Mouse (Mus musculus) embryonic facial prominence, embryonic 14.5 days (tissue): Measurements from ENCODE around the gene Rhbdl2. TPM values are rescaled to one million over a fixed set of nuclear protein-coding genes. Genes with fewer than 3 reads are reported as not detected.
A peak's percentile ranks its signal among the peaks of the same experiment; 100 is the strongest.

ENCODE experiments used
- ATAC-seq: fragments of 200-750 bp; cut with Nextera tagmentation; 2 replicates; pipeline ENCODE4 v1.8.0; 2017; ENCODE audit warnings: low read depth, moderate number of reproducible peaks, moderate TSS enrichment
- DNase-seq: peaks from one replicate; pipeline ENCODE4 v3.0.0-alpha.2; 2015; ENCODE audit warnings: low spot score
- H3K27ac ChIP-seq: fragments of 300-500 bp; sonication (generic); replicated peaks from 2 replicates; pipeline ENCODE4 v1.5.1; 2014; ENCODE audit warnings: low read depth, mild to moderate bottlenecking, low read length, moderate library complexity
- H3K27me3 ChIP-seq: fragments of 300-500 bp; sonication (generic); replicated peaks from 2 replicates; pipeline ENCODE4 v1.6.1; 2014; ENCODE audit warnings: low read length; ENCODE audit not compliant: control insufficient read depth, insufficient read depth
- H3K36me3 ChIP-seq: fragments of 300-500 bp; sonication (generic); 2 replicates; pipeline ENCODE4 v1.6.1; 2014; ENCODE audit warnings: low read length, mixed read lengths; ENCODE audit not compliant: control insufficient read depth, insufficient read depth
- H3K4me1 ChIP-seq: fragments of 300-500 bp; sonication (generic); 2 replicates; pipeline ENCODE4 v1.6.1; 2014; ENCODE audit warnings: antibody characterized with exemption, low read length; ENCODE audit not compliant: control insufficient read depth, insufficient read depth
- H3K4me2 ChIP-seq: fragments of 300-500 bp; sonication (generic); 2 replicates; pipeline ENCODE4 v1.6.1; 2014; ENCODE audit warnings: low read depth, mild to moderate bottlenecking, low read length, moderate library complexity, mixed read lengths
- H3K4me3 ChIP-seq: fragments of 300-500 bp; sonication (generic); 2 replicates; pipeline ENCODE4 v1.5.1; 2014; ENCODE audit warnings: low read depth, mild to moderate bottlenecking, low read length
- H3K9ac ChIP-seq: fragments of 300-500 bp; sonication (generic); 2 replicates; pipeline ENCODE4 v1.6.1; 2014; ENCODE audit warnings: low read depth, mild to moderate bottlenecking, low read length, moderate library complexity, mixed read lengths
- H3K9me3 ChIP-seq: fragments of 300-500 bp; sonication (generic); 2 replicates; pipeline ENCODE4 v1.6.1; 2016; ENCODE audit warnings: low read length; ENCODE audit not compliant: control insufficient read depth
- WGBS: fragments of 180-500 bp; shearing (Covaris S2); extraction: QIAGEN DNeasy Blood & Tissue Kit; methylation state at CpG from one replicate; pipeline ENCODE4 v1.1.7; 2014; 5-methylcytosine and 5-hydroxymethylcytosine counted together
- polyA plus RNA-seq: library from polyadenylated mRNA; unstranded; fragments of >200 nt; fragmentation: Nextera tagmentation; extraction: Ambion mirVana; gene quantifications from 2 replicates; pipeline ENCODE4 v1.2.1, GENCODE M21; 2014

Rhbdl2 gene
- polyA plus RNA-seq, 1 experiment from 2014 or later = 4.7 TPM

GRCm38 (mm10) chr4:123797856-123798255, 10.2 kb downstream of the Rhbdl2 start:
- peak; percentile 89 for ATAC-seq

GRCm38 (mm10) chr4:123803642-123804041, 16.0 kb downstream of the Rhbdl2 start:
- Histone ChIP-seq H3K9me3 (no peaks in the 10 kb centered on the region), H3K4me1 (no peaks in the 10 kb centered on the region), H3K27me3 (no peaks in the 10 kb centered on the region), H3K27ac (no peak overlapping the region), H3K4me2 (no peak overlapping the region), H3K36me3 (no peaks in the 10 kb centered on the region), H3K4me3 (no peak overlapping the region), H3K9ac (no peak overlapping the region)
- ATAC-seq = no peak
- WGBS = 62% methylated on average over 6 of the region's 6 CpGs
- DNase-seq = no peak

More at GRCm38 (mm10) chr4:123797856-123798255, 10.2 kb downstream of the Rhbdl2 start:
- Histone ChIP-seq H3K4me3 (no peak overlapping the region), H3K4me1 (no peaks in the 10 kb centered on the region), H3K27ac (no peak overlapping the region), H3K9me3 (no peaks in the 10 kb centered on the region), H3K36me3 (no peaks in the 10 kb centered on the region), H3K27me3 (no peaks in the 10 kb centered on the region), H3K9ac (no peak overlapping the region), H3K4me2 (no peak overlapping the region)
- WGBS = 43% methylated on average over 7 of the region's 7 CpGs
- DNase-seq = peak; percentile 80

GRCm38 (mm10) chr4:123808304-123808703, 20.6 kb downstream of the Rhbdl2 start:
- WGBS = 86% methylated on average over 11 of the region's 11 CpGs

GRCm38 (mm10) chr4:123810475-123811295, 23.0 kb downstream of the Rhbdl2 start:
- ATAC-seq (no peak), DNase-seq (no peak)
- 78% methylated on average over 12 of the region's 12 CpGs for WGBS
- H3K27ac ChIP-seq = no peak overlapping the region
- no peak overlapping the region for H3K4me3 ChIP-seq
- H3K9me3 ChIP-seq = no peaks in the 10 kb centered on the region
- H3K9ac ChIP-seq = no peak overlapping the region
- H3K36me3 ChIP-seq = no peaks in the 10 kb centered on the region
- no peaks in the 10 kb centered on the region for H3K4me1 ChIP-seq
- H3K4me2 ChIP-seq = no peak overlapping the region
- no peaks in the 10 kb centered on the region for H3K27me3 ChIP-seq

More at GRCm38 (mm10) chr4:123808304-123808703, 20.6 kb downstream of the Rhbdl2 start:
- H3K27me3 ChIP-seq = no peaks in the 10 kb centered on the region
- no peak overlapping the region for H3K9ac ChIP-seq
- H3K27ac ChIP-seq = no peak overlapping the region
- H3K9me3 ChIP-seq = no peaks in the 10 kb centered on the region
- ATAC-seq = no peak
- no peak overlapping the region for H3K4me2 ChIP-seq
- no peaks in the 10 kb centered on the region for H3K4me1 ChIP-seq
- DNase-seq = no peak
- no peak overlapping the region for H3K4me3 ChIP-seq
- H3K36me3 ChIP-seq = no peaks in the 10 kb centered on the region

GRCm38 (mm10) chr4:123812525-123812924, 24.9 kb downstream of the Rhbdl2 start:
- Histone ChIP-seq H3K27ac (no peak overlapping the region), H3K4me3 (no peak overlapping the region), H3K4me2 (no peak overlapping the region), H3K36me3 (no peaks in the 10 kb centered on the region), H3K9me3 (no peaks in the 10 kb centered on the region), H3K4me1 (no peaks in the 10 kb centered on the region), H3K9ac (no peak overlapping the region), H3K27me3 (no peaks in the 10 kb centered on the region)
- ATAC-seq = no peak
- no peak for DNase-seq
- WGBS = 73% methylated on average over 3 of the region's 3 CpGs

- Histone ChIP-seq H3K4me3 (no peak overlapping the region), H3K27ac (no peak overlapping the region), H3K4me2 (no peak overlapping the region), H3K9ac (no peak overlapping the region), H3K4me1 (no peaks in the 10 kb centered on the region), H3K27me3 (no peaks in the 10 kb centered on the region), H3K9me3 (no peaks in the 10 kb centered on the region), H3K36me3 (no peaks in the 10 kb centered on the region)
- peak; percentile 65; the same call in 1 of the 2 replicates for ATAC-seq
- DNase-seq = peak; percentile 32
- WGBS = 65% methylated on average over 7 of the region's 7 CpGs
These were observed 26.4 kb downstream of the Rhbdl2 start for GRCm38 (mm10) chr4:123814030-123814501.

GRCm38 (mm10) chr4:123819093-123819610, 31.5 kb downstream of the Rhbdl2 start:
- Histone ChIP-seq H3K9me3 (no peaks in the 10 kb centered on the region), H3K27ac (no peak overlapping the region), H3K36me3 (no peaks in the 10 kb centered on the region), H3K4me1 (no peaks in the 10 kb centered on the region), H3K4me2 (no peak overlapping the region), H3K27me3 (no peaks in the 10 kb centered on the region), H3K9ac (no peak overlapping the region), H3K4me3 (no peak overlapping the region)
- ATAC-seq = no peak
- WGBS = 56% methylated on average over 4 of the region's 4 CpGs
- peak; percentile 11 for DNase-seq

GRCm38 (mm10) chr4:123842126-123842525, 54.5 kb downstream of the Rhbdl2 start:
- WGBS = 86% methylated on average over 8 of the region's 8 CpGs

More at GRCm38 (mm10) chr4:123842126-123842525, 54.5 kb downstream of the Rhbdl2 start:
- Histone ChIP-seq H3K36me3 (no peaks in the 10 kb centered on the region), H3K4me2 (no peak overlapping the region), H3K4me3 (no peak overlapping the region), H3K4me1 (no peaks in the 10 kb centered on the region), H3K27me3 (no peaks in the 10 kb centered on the region), H3K9me3 (0 out of 2 replicates have a peak, but pooled peaks cover 4% of the 10 kb centered on the region), H3K9ac (no peak overlapping the region), H3K27ac (no peak overlapping the region)
- ATAC-seq (no peak), DNase-seq (no peak)
